ENCODE assay signal across 21 mouse cellular contexts in genomic region chr10:21364946-21365345, GRCm38 (mm10). TPM values are rescaled to one million over a fixed set of nuclear protein-coding genes. Genes with fewer than 3 reads are reported as not detected.
"Had no signal": no experiment of that assay in that cellular context is flagged by ENCODE, and none has a peak within 500 bp of the region (broad histone marks: within the 10 kb centered on the region; RNA-seq: fewer than 3 reads in every experiment).

No protein-coding gene starts in this region.

- DNase-seq: cerebellum, adult 2 months; cerebellum, adult 8-10 months; cerebellum, adult 9-10 months; cerebellum, adult 9-11 months; cerebellum, postnatal 10 days; cerebellum, postnatal 14 days; cerebellum, postnatal 25 days; cerebellum, postnatal 36 days; embryo, embryonic 11 days; forebrain, postnatal 0 days; gastrocnemius, adult 2 months; gastrocnemius, postnatal 10 days; gastrocnemius, postnatal 14 days; gastrocnemius, postnatal 25 days; gastrocnemius, postnatal 36 days; heart, adult 18-20 months; heart, adult 2 months had no signal

RNA-seq across cellular contexts. Expression of gene Aldh8a1, which starts 12.1 kb away (rescaled TPM):
- total RNA-seq: common myeloid progenitor, adult 5-6 weeks; gastrocnemius, adult 18-20 months; gastrocnemius, adult 2 months; gastrocnemius, postnatal 14 days; gastrocnemius, postnatal 25 days; gastrocnemius, postnatal 36 days; granulocyte monocyte progenitor cell, adult 5-6 weeks; heart, adult 18-20 months; heart, adult 2 months; heart, adult 8-10 months had no signal
